Mouse (Mus musculus): Measurements from ENCODE around the gene Bmpr1b. TPM values are rescaled to one million over a fixed set of nuclear protein-coding genes. Genes with fewer than 3 reads are reported as not detected.
A peak's percentile ranks its signal among the peaks of the same experiment; 100 is the strongest.

The Bmpr1b gene
- polyA plus RNA-seq, 1 experiment from 2014 or later = 7.2 TPM

- no peak overlapping the region for H3K27ac ChIP-seq
- DNase-seq (ENCODE audit: low spot score) = no peak
- no peak overlapping the region for H3K4me3 ChIP-seq
- peaks cover 13% of the 10 kb centered on the region for H3K4me1 ChIP-seq
- no peaks in the 10 kb centered on the region for H3K36me3 ChIP-seq
- no peaks in the 10 kb centered on the region for H3K27me3 ChIP-seq (ENCODE audit: low read depth, poor library complexity, severe bottlenecking)
- H3K9me3 ChIP-seq (replicated peaks) = no peaks in the 10 kb centered on the region
- 86% methylated on average over 8 of the region's 8 CpGs for WGBS
These were observed 218.6 kb downstream of the Bmpr1b start for GRCm38 (mm10) chr3:141950642-141951041.

GRCm38 (mm10) chr3:141948506-141948905 is 220.7 kb downstream of the Bmpr1b start:
- H3K27me3 ChIP-seq (ENCODE audit: low read depth, poor library complexity, severe bottlenecking) = no peaks in the 10 kb centered on the region
- H3K27ac ChIP-seq = no peak overlapping the region
- 88% methylated on average over 1 of the region's 1 CpGs for WGBS
- no peaks in the 10 kb centered on the region for H3K36me3 ChIP-seq
- H3K4me1 ChIP-seq = peaks cover 13% of the 10 kb centered on the region
- no peak overlapping the region for H3K4me3 ChIP-seq
- DNase-seq (ENCODE audit: low spot score) = no peak
- H3K9me3 ChIP-seq (replicated peaks) = no peaks in the 10 kb centered on the region

- 91% methylated on average over 3 of the region's 3 CpGs for whole genome bisulfite sequencing
- DNase-seq (ENCODE audit: low spot score) = no peak
- Histone ChIP-seq H3K9me3 (replicated peaks) (no peaks in the 10 kb centered on the region), H3K27me3 (ENCODE audit: low read depth, poor library complexity, severe bottlenecking) (no peaks in the 10 kb centered on the region), H3K4me3 (no peak overlapping the region), H3K4me1 (peaks cover 13% of the 10 kb centered on the region), H3K27ac (no peak overlapping the region), H3K36me3 (no peaks in the 10 kb centered on the region)
These were observed 221.1 kb downstream of the Bmpr1b start for GRCm38 (mm10) chr3:141948096-141948495.

GRCm38 (mm10) chr3:141946846-141947245 is 222.4 kb downstream of the Bmpr1b start:
- Histone ChIP-seq H3K9me3 (replicated peaks) (no peaks in the 10 kb centered on the region), H3K27me3 (ENCODE audit: low read depth, poor library complexity, severe bottlenecking) (no peaks in the 10 kb centered on the region), H3K4me3 (no peak overlapping the region), H3K36me3 (no peaks in the 10 kb centered on the region), H3K27ac (no peak overlapping the region), H3K4me1 (0 out of 2 replicates have a peak, but pooled peaks cover 3% of the 10 kb centered on the region)
- 95% methylated on average over 2 of the region's 2 CpGs for WGBS
- DNase-seq (ENCODE audit: low spot score) = no peak

GRCm38 (mm10) chr3:141943317-141943742 is 225.9 kb downstream of the Bmpr1b start:
- Histone ChIP-seq H3K36me3 (no peaks in the 10 kb centered on the region), H3K27me3 (ENCODE audit: low read depth, poor library complexity, severe bottlenecking) (no peaks in the 10 kb centered on the region), H3K4me3 (no peak overlapping the region), H3K27ac (no peak overlapping the region), H3K4me1 (no peaks in the 10 kb centered on the region), H3K9me3 (replicated peaks) (no peaks in the 10 kb centered on the region)
- no peak for DNase-seq (ENCODE audit: low spot score)
- WGBS = 85% methylated on average over 3 of the region's 3 CpGs

- H3K4me3 ChIP-seq = no peak overlapping the region
- H3K36me3 ChIP-seq = no peaks in the 10 kb centered on the region
- peaks cover 6% of the 10 kb centered on the region for H3K4me1 ChIP-seq
- H3K9me3 ChIP-seq (replicated peaks) = no peaks in the 10 kb centered on the region
- no peak overlapping the region for H3K27ac ChIP-seq
- peaks cover 5% of the 10 kb centered on the region; the same call in 1 of the 2 replicates for H3K27me3 ChIP-seq (ENCODE audit: low read depth, poor library complexity, severe bottlenecking)
- WGBS = 94% methylated on average over 5 of the region's 5 CpGs
- no peak for DNase-seq (ENCODE audit: low spot score)
These were observed 229.0 kb downstream of the Bmpr1b start for GRCm38 (mm10) chr3:141940207-141940606.

- DNase-seq (ENCODE audit: low spot score) = no peak
These were observed 232.5 kb downstream of the Bmpr1b start for GRCm38 (mm10) chr3:141936594-141937272.

GRCm38 (mm10) chr3:141932956-141933355 is 236.3 kb downstream of the Bmpr1b start:
- Histone ChIP-seq H3K9me3 (replicated peaks) (no peaks in the 10 kb centered on the region), H3K27me3 (ENCODE audit: low read depth, poor library complexity, severe bottlenecking) (peaks cover 14% of the 10 kb centered on the region; the same call in 1 of the 2 replicates), H3K4me3 (no peak overlapping the region), H3K4me1 (peaks cover 25% of the 10 kb centered on the region), H3K36me3 (no peaks in the 10 kb centered on the region), H3K27ac (no peak overlapping the region)
- WGBS = 83% methylated on average over 3 of the region's 3 CpGs
- DNase-seq (ENCODE audit: low spot score) = no peak

More at GRCm38 (mm10) chr3:141936594-141937272, 232.5 kb downstream of the Bmpr1b start:
- 42% methylated on average over 16 of the region's 16 CpGs for WGBS
- Histone ChIP-seq H3K4me1 (peaks cover 18% of the 10 kb centered on the region), H3K36me3 (no peaks in the 10 kb centered on the region), H3K27ac (no peak overlapping the region), H3K4me3 (no peak overlapping the region), H3K27me3 (ENCODE audit: low read depth, poor library complexity, severe bottlenecking) (peaks cover 14% of the 10 kb centered on the region; the same call in 1 of the 2 replicates), H3K9me3 (replicated peaks) (no peaks in the 10 kb centered on the region)

GRCm38 (mm10) chr3:141931372-141932092 is 237.7 kb downstream of the Bmpr1b start:
- peak; percentile 53 for DNase-seq (ENCODE audit: low spot score)
- Histone ChIP-seq H3K27me3 (ENCODE audit: low read depth, poor library complexity, severe bottlenecking) (peaks cover 12% of the 10 kb centered on the region; the same call in 1 of the 2 replicates), H3K36me3 (no peaks in the 10 kb centered on the region), H3K9me3 (replicated peaks) (no peaks in the 10 kb centered on the region), H3K4me3 (peak overlapping the region; percentile 34), H3K4me1 (peaks cover 26% of the 10 kb centered on the region), H3K27ac (peak overlapping the region; percentile 0; the same call in 1 of the 2 replicates)
- WGBS = 5% methylated on average over 10 of the region's 10 CpGs

- Histone ChIP-seq H3K27ac (no peak overlapping the region), H3K36me3 (no peaks in the 10 kb centered on the region), H3K4me1 (peaks cover 46% of the 10 kb centered on the region), H3K9me3 (replicated peaks) (no peaks in the 10 kb centered on the region), H3K27me3 (ENCODE audit: low read depth, poor library complexity, severe bottlenecking) (no peaks in the 10 kb centered on the region), H3K4me3 (no peak overlapping the region)
- WGBS = 32% methylated on average over 1 of the region's 1 CpGs
- DNase-seq (ENCODE audit: low spot score) = no peak
These were observed 245.8 kb downstream of the Bmpr1b start for GRCm38 (mm10) chr3:141923442-141923841.

GRCm38 (mm10) chr3:141921161-141921560 is 248.1 kb downstream of the Bmpr1b start:
- Histone ChIP-seq H3K9me3 (replicated peaks) (no peaks in the 10 kb centered on the region), H3K27me3 (ENCODE audit: low read depth, poor library complexity, severe bottlenecking) (no peaks in the 10 kb centered on the region), H3K4me1 (peaks cover 41% of the 10 kb centered on the region), H3K36me3 (no peaks in the 10 kb centered on the region), H3K27ac (0 out of 2 replicates have a peak overlapping the region, but pooled peaks have one; percentile 11), H3K4me3 (no peak overlapping the region)
- WGBS = 20% methylated on average over 4 of the region's 4 CpGs
- no peak for DNase-seq (ENCODE audit: low spot score)

- WGBS = 69% methylated on average over 3 of the region's 3 CpGs
- Histone ChIP-seq H3K4me1 (peaks cover 41% of the 10 kb centered on the region), H3K27me3 (ENCODE audit: low read depth, poor library complexity, severe bottlenecking) (no peaks in the 10 kb centered on the region), H3K4me3 (no peak overlapping the region), H3K27ac (peak overlapping the region; percentile 12; the same call in 1 of the 2 replicates), H3K9me3 (replicated peaks) (no peaks in the 10 kb centered on the region), H3K36me3 (no peaks in the 10 kb centered on the region)
- no peak for DNase-seq (ENCODE audit: low spot score)
These were observed 249.6 kb downstream of the Bmpr1b start for GRCm38 (mm10) chr3:141919661-141920060.

GRCm38 (mm10) chr3:141917166-141917565 is 252.1 kb downstream of the Bmpr1b start:
- Histone ChIP-seq H3K36me3 (no peaks in the 10 kb centered on the region), H3K4me1 (peaks cover 27% of the 10 kb centered on the region), H3K4me3 (no peak overlapping the region), H3K9me3 (replicated peaks) (no peaks in the 10 kb centered on the region), H3K27me3 (ENCODE audit: low read depth, poor library complexity, severe bottlenecking) (no peaks in the 10 kb centered on the region), H3K27ac (no peak overlapping the region)
- WGBS = 92% methylated on average over 4 of the region's 4 CpGs
- DNase-seq (ENCODE audit: low spot score) = no peak

Measured in limb, embryonic 10.5 days (tissue).